Mouse (Mus musculus) monocyte, adult 5-6 weeks (primary cell): ENCODE data around the gene Traf1. TPM values are rescaled to one million over a fixed set of nuclear protein-coding genes. Genes with fewer than 3 reads are reported as not detected.
A peak's percentile ranks its signal among the peaks of the same experiment; 100 is the strongest.

Source experiments
- ATAC-seq: fragments of 153-309, 156-312 bp; replicated peaks from 2 replicates; pipeline ENCODE4 v1.8.0; 2017; ENCODE audit warnings: mild to moderate bottlenecking; ENCODE audit not compliant: low TSS enrichment, insufficient number of reproducible peaks, severe bottlenecking, poor library complexity, low FRiP score
- total RNA-seq: library from RNA; stranded (forward); fragments of 200-1000, 200-491, 200-594 nt; gene quantifications from 3 replicates; pipeline ENCODE4 v1.2.3, GENCODE M21; 2017

Traf1 gene
- total RNA-seq, 1 experiment from 2014 or later = 96.5 TPM

DNA sequence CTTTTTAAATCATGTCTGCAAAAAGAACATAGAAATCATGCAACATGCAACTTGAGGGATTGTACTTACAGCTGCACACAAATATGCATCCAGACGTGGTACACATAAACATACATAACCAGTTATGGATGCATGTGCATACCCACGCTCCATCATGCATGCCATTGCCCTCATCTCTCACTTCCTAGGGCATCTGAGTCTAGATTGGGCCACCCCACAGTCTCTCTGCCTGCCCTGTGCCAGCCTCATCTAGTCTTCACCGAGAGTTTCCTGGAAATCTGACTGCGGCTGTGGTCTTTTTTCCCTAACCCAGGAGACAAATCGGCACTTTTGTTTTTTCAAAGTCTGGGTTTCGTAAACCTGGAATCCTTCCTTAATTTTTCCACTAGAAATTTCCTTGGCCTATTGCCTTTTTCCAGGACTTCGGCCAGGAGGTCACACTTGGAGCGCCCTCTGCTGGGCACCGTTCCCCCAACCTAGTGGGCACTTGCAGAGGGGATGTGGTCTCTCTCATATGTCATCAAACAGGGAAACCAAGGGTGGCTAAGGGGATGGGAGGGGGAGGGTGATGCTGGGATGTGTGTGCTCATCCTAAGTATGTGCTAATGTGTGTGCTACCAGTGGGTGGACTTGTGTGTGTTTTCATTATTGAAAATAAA is 8.6 kb upstream of the Traf1 start:
- ATAC-seq = no peak

- ATAC-seq = no peak
Measured at GRCm38 (mm10) chr2:34969166-34969565, 7.6 kb upstream of the Traf1 start.

DNA sequence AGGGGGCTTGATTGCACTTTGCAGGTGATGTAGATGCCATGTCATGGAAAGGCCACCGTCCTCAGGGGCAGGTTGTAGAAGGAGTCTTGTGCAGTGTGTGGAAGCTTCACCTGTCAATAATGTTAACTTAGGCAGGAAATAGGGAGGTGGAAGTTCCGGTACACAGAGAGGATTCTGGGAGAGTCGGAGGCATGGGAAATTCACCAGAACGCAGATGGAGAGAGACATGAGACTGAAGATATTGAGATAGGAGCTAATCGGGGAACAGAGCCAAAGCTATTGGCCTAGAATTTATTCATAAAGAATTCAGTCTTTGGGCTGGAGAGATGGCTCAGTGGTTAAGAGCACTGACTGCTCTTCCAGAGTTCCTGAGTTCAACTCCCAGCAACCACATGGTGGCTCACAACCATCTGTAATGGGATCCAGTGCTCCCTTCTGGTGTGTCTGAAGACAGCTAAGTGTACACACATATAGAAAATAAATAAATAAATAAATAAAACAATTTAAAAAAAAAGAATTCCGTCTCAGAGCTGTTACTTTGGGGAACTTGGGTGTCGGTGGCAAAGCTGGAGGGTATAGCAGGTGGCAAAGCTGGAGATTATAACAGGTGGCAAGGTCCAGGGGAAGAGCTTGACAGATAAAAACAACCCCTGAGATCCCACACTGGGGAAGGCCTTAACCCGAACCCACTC is 4.8 kb upstream of the Traf1 start:
- no peak for ATAC-seq

GRCm38 (mm10) chr2:34965806-34966205 is 4.2 kb upstream of the Traf1 start:
- ATAC-seq = no peak

GRCm38 (mm10) chr2:34965293-34965692 is 3.7 kb upstream of the Traf1 start:
- 0 out of 2 replicates have a peak, but pooled peaks have one; percentile 34 for ATAC-seq

GRCm38 (mm10) chr2:34964651-34965050 is 3.1 kb upstream of the Traf1 start:
- ATAC-seq = no peak

GRCm38 (mm10) chr2:34964230-34964629 is 2.7 kb upstream of the Traf1 start:
- no peak for ATAC-seq

DNA sequence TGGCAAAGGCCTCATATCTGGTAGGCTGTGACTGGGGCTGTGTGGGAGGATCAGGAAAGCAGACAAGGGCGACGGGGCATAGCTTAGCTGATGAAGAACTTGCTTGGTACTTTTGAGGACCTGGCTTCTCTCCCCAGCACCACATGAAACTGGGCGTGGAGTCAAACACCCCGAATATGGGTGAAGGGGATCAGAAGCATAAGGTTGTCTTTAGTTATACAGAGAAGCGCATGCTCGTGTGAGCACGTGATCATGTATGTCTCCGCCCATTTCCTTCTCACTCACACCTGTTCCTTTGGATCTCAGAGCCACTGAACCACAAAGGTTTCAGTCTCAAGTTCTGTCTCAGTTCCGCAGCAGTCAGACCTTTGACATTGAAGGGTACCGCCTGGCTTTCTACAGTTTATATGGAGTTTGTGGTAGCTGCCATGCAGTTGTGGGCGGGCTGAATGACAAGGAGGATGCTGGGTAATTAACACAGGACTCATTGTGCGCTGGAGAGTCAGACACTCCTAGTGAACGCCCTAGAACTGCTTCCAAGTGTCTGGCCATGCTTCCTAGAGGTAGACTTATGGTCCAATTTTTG is 1.9 kb upstream of the Traf1 start:
- peak; percentile 51 for ATAC-seq

DNA sequence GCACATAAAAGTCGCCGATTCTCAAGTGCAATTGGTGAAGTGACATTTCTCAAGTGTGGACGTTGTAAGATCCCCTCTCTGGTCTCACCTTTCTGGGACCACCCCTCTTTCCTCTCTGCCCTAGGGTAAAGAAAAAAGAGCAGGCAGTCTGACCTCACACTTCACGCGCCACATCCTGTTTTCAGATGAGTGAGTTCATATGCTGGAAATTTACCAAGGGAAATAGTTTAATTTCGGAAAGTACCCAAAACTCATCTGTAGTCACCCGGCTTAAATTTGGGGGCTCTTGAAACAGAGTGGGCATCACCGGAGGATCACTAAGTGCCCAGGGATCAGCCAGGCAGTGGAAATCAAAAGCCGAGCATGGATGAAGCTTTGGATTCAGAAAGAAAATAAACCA is 1.3 kb upstream of the Traf1 start:
- 0 out of 2 replicates have a peak, but pooled peaks have one; percentile 5 for ATAC-seq

GRCm38 (mm10) chr2:34962211-34962610 is 639 bp upstream of the Traf1 start:
- ATAC-seq = no peak

DNA sequence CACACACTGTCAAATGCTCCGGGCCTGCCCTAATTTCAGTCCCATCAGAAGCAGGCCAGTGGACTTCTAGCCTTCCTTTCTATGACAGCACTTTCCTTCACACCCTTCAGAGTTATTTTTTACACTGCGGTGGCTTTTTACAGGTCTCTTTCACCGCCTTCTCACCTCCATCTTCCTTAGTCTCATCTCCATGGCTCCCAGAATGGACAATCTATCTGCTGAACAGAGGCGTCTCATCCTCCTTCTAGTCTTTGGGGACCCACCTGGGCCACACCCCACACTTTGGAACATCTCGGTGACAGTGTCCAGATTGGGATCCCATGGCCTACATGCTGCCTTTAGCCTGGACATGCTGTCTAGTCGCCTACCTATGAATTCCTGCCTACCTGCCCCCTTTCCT is 606 bp downstream of the Traf1 start:
- ATAC-seq = no peak

GRCm38 (mm10) chr2:34960466-34960865 is 1.1 kb downstream of the Traf1 start:
- ATAC-seq = no peak

GRCm38 (mm10) chr2:34958582-34958981 is 3.0 kb downstream of the Traf1 start:
- ATAC-seq = peak; percentile 22

- ATAC-seq = peak; percentile 63
Measured at GRCm38 (mm10) chr2:34958036-34958435, 3.5 kb downstream of the Traf1 start.

GRCm38 (mm10) chr2:34957405-34957804 is 4.2 kb downstream of the Traf1 start:
- ATAC-seq = no peak

- ATAC-seq = no peak
Measured at GRCm38 (mm10) chr2:34956941-34957340, 4.6 kb downstream of the Traf1 start.

DNA sequence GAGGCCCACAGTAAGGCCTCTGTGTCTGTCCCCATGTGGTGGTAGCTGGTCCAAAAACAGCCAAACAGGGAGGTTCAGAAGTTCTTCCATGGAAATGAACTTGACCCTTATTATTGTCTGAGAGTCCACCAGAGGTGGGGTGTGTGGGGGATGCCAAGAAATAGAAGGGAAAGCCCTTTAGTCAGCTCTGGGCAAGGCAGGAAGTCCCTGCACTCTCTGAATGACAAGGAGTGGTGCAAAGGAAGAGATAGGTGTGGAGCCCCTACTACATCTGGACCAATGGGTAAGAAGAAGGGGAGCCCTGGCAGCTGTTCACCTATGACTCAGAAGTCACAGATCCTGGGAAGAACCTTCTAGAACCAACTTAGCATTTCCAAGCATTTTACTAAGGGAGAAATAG is 7.2 kb downstream of the Traf1 start:
- ATAC-seq = no peak

- no peak for ATAC-seq
Measured at GRCm38 (mm10) chr2:34953547-34954116, 7.9 kb downstream of the Traf1 start.

GRCm38 (mm10) chr2:34953018-34953417 is 8.6 kb downstream of the Traf1 start:
- ATAC-seq = no peak

- ATAC-seq = no peak
Measured at GRCm38 (mm10) chr2:34951469-34951868, 10.1 kb downstream of the Traf1 start.
